Mouse (Mus musculus): Measurements from ENCODE around the gene BC049762. TPM values are rescaled to one million over a fixed set of nuclear protein-coding genes. Genes with fewer than 3 reads are reported as not detected.

The BC049762 gene
- polyA plus RNA-seq, 1 experiment = not detected

- no peak overlapping the region for H3K4me3 ChIP-seq
- TF ChIP-seq CEBPB (IDR thresholded peaks at IDR 0.05; ENCODE audit: insufficient read depth, poor library complexity, severe bottlenecking) (no peak), E2F4 (IDR thresholded peaks at IDR 0.05; ENCODE audit: insufficient read depth) (no peak), USF1 (IDR thresholded peaks at IDR 0.05; ENCODE audit: low read depth) (no peak), TCF12 (IDR thresholded peaks at IDR 0.05; ENCODE audit: insufficient read depth, poor library complexity, severe bottlenecking) (no peak), TCF3 (IDR thresholded peaks at IDR 0.05; ENCODE audit: insufficient read length, low read depth) (no peak), MYOG (IDR thresholded peaks at IDR 0.05; ENCODE audit: control insufficient read depth in 1 of 3, insufficient read depth in 1 of 3, insufficient read length in 2 of 3, low read depth in 2 of 3) (no peak), POLR2A (IDR thresholded peaks at IDR 0.05; ENCODE audit: insufficient read length, low read depth) (no peak), SRF (IDR thresholded peaks at IDR 0.05; ENCODE audit: control insufficient read depth, insufficient read length, low read depth) (no peak), REST (IDR thresholded peaks at IDR 0.05; ENCODE audit: insufficient read depth, insufficient read length) (no peak), MAX (IDR thresholded peaks at IDR 0.05; ENCODE audit: low read depth) (no peak), MYOD1 (IDR thresholded peaks at IDR 0.05; ENCODE audit: control insufficient read depth in 1 of 3, insufficient read length in 2 of 3, low read depth in 2 of 3) (no peak), POLR2AphosphoS2 (IDR thresholded peaks at IDR 0.05; ENCODE audit: insufficient read length, low read depth) (no peak)
- H3K4me2 ChIP-seq (ENCODE audit: low read depth) = peak overlapping the region; percentile 76
- peak overlapping the region; percentile 68 for H3ac ChIP-seq (ENCODE audit: control insufficient read depth, insufficient read length)
- no peaks in the 10 kb centered on the region for H3K79me2 ChIP-seq (ENCODE audit: control insufficient read depth, insufficient read depth)
- no peaks in the 10 kb centered on the region for H3K36me3 ChIP-seq (ENCODE audit: control insufficient read depth, insufficient read depth)
- H3K27me3 ChIP-seq (ENCODE audit: control insufficient read depth, insufficient read depth, insufficient read length) = peaks cover 25% of the 10 kb centered on the region
Observed at GRCm38 (mm10) chr11:51290066-51290955, 27.5 kb upstream of the BC049762 start.

- Histone ChIP-seq H3ac (ENCODE audit: control insufficient read depth, insufficient read length) (peak within 1 kb of the TSS; percentile 68), H3K4me3 (no peak within 1 kb of the TSS), H3K36me3 (ENCODE audit: control insufficient read depth, insufficient read depth) (no peaks in the 10 kb centered on the region), H3K79me2 (ENCODE audit: control insufficient read depth, insufficient read depth) (no peaks in the 10 kb centered on the region), H3K27me3 (ENCODE audit: control insufficient read depth, insufficient read depth, insufficient read length) (peaks cover 25% of the 10 kb centered on the region), H3K4me2 (ENCODE audit: low read depth) (peak within 1 kb of the TSS; percentile 76)
- TF ChIP-seq POLR2A (IDR thresholded peaks at IDR 0.05; ENCODE audit: insufficient read length, low read depth) (no peak), REST (IDR thresholded peaks at IDR 0.05; ENCODE audit: insufficient read depth, insufficient read length) (no peak), TCF3 (IDR thresholded peaks at IDR 0.05; ENCODE audit: insufficient read length, low read depth) (no peak), MYOG (IDR thresholded peaks at IDR 0.05; ENCODE audit: control insufficient read depth in 1 of 3, insufficient read depth in 1 of 3, insufficient read length in 2 of 3, low read depth in 2 of 3) (no peak), POLR2AphosphoS2 (IDR thresholded peaks at IDR 0.05; ENCODE audit: insufficient read length, low read depth) (no peak), USF1 (IDR thresholded peaks at IDR 0.05; ENCODE audit: low read depth) (no peak), SRF (IDR thresholded peaks at IDR 0.05; ENCODE audit: control insufficient read depth, insufficient read length, low read depth) (no peak), MAX (IDR thresholded peaks at IDR 0.05; ENCODE audit: low read depth) (no peak), CEBPB (IDR thresholded peaks at IDR 0.05; ENCODE audit: insufficient read depth, poor library complexity, severe bottlenecking) (no peak), E2F4 (IDR thresholded peaks at IDR 0.05; ENCODE audit: insufficient read depth) (no peak), MYOD1 (IDR thresholded peaks at IDR 0.05; ENCODE audit: control insufficient read depth in 1 of 3, insufficient read length in 2 of 3, low read depth in 2 of 3) (no peak), TCF12 (IDR thresholded peaks at IDR 0.05; ENCODE audit: insufficient read depth, poor library complexity, severe bottlenecking) (no peak)
Observed at GRCm38 (mm10) chr11:51289564-51290041, 26.8 kb upstream of the BC049762 start, which contains the start of gene Col23a1. Col23a1 (plus strand) TSS chr11:51289920.

GRCm38 (mm10) chr11:51274418-51274817 lies 11.6 kb upstream of the BC049762 start:
- no peaks in the 10 kb centered on the region for H3K27me3 ChIP-seq (ENCODE audit: control insufficient read depth, insufficient read depth, insufficient read length)
- H3K4me2 ChIP-seq (ENCODE audit: low read depth) = no peak overlapping the region
- TF ChIP-seq MYOG (IDR thresholded peaks at IDR 0.05; ENCODE audit: control insufficient read depth in 1 of 3, insufficient read depth in 1 of 3, insufficient read length in 2 of 3, low read depth in 2 of 3) (no peak), E2F4 (IDR thresholded peaks at IDR 0.05; ENCODE audit: insufficient read depth) (no peak), SRF (IDR thresholded peaks at IDR 0.05; ENCODE audit: control insufficient read depth, insufficient read length, low read depth) (no peak), REST (IDR thresholded peaks at IDR 0.05; ENCODE audit: insufficient read depth, insufficient read length) (no peak), MAX (IDR thresholded peaks at IDR 0.05; ENCODE audit: low read depth) (no peak), CEBPB (IDR thresholded peaks at IDR 0.05; ENCODE audit: insufficient read depth, poor library complexity, severe bottlenecking) (no peak), USF1 (IDR thresholded peaks at IDR 0.05; ENCODE audit: low read depth) (no peak), TCF3 (IDR thresholded peaks at IDR 0.05; ENCODE audit: insufficient read length, low read depth) (no peak), MYOD1 (IDR thresholded peaks at IDR 0.05; ENCODE audit: control insufficient read depth in 1 of 3, insufficient read length in 2 of 3, low read depth in 2 of 3) (no peak), POLR2A (IDR thresholded peaks at IDR 0.05; ENCODE audit: insufficient read length, low read depth) (no peak), POLR2AphosphoS2 (IDR thresholded peaks at IDR 0.05; ENCODE audit: insufficient read length, low read depth) (no peak), TCF12 (IDR thresholded peaks at IDR 0.05; ENCODE audit: insufficient read depth, poor library complexity, severe bottlenecking) (no peak)

GRCm38 (mm10) chr11:51265326-51265725 lies 2.5 kb upstream of the BC049762 start:
- TF ChIP-seq REST (IDR thresholded peaks at IDR 0.05; ENCODE audit: insufficient read depth, insufficient read length) (no peak), MYOG (IDR thresholded peaks at IDR 0.05; ENCODE audit: control insufficient read depth in 1 of 3, insufficient read depth in 1 of 3, insufficient read length in 2 of 3, low read depth in 2 of 3) (no peak), CEBPB (IDR thresholded peaks at IDR 0.05; ENCODE audit: insufficient read depth, poor library complexity, severe bottlenecking) (no peak), E2F4 (IDR thresholded peaks at IDR 0.05; ENCODE audit: insufficient read depth) (no peak), MAX (IDR thresholded peaks at IDR 0.05; ENCODE audit: low read depth) (no peak), TCF12 (IDR thresholded peaks at IDR 0.05; ENCODE audit: insufficient read depth, poor library complexity, severe bottlenecking) (no peak), SRF (IDR thresholded peaks at IDR 0.05; ENCODE audit: control insufficient read depth, insufficient read length, low read depth) (no peak), TCF3 (IDR thresholded peaks at IDR 0.05; ENCODE audit: insufficient read length, low read depth) (no peak), MYOD1 (IDR thresholded peaks at IDR 0.05; ENCODE audit: control insufficient read depth in 1 of 3, insufficient read length in 2 of 3, low read depth in 2 of 3) (no peak), POLR2AphosphoS2 (IDR thresholded peaks at IDR 0.05; ENCODE audit: insufficient read length, low read depth) (no peak), POLR2A (IDR thresholded peaks at IDR 0.05; ENCODE audit: insufficient read length, low read depth) (no peak), USF1 (IDR thresholded peaks at IDR 0.05; ENCODE audit: low read depth) (no peak)
- Histone ChIP-seq H3K4me3 (peak overlapping the region; percentile 90), H3K36me3 (ENCODE audit: control insufficient read depth, insufficient read depth) (peaks cover 21% of the 10 kb centered on the region), H3K79me2 (ENCODE audit: control insufficient read depth, insufficient read depth) (peaks cover 70% of the 10 kb centered on the region), H3K27me3 (ENCODE audit: control insufficient read depth, insufficient read depth, insufficient read length) (no peaks in the 10 kb centered on the region), H3K4me2 (ENCODE audit: low read depth) (peak overlapping the region; percentile 96), H3ac (ENCODE audit: control insufficient read depth, insufficient read length) (no peak overlapping the region)

More at GRCm38 (mm10) chr11:51274418-51274817, 11.6 kb upstream of the BC049762 start:
- peaks cover 71% of the 10 kb centered on the region for H3K36me3 ChIP-seq (ENCODE audit: control insufficient read depth, insufficient read depth)
- no peak overlapping the region for H3ac ChIP-seq (ENCODE audit: control insufficient read depth, insufficient read length)
- no peak overlapping the region for H3K4me3 ChIP-seq
- H3K79me2 ChIP-seq (ENCODE audit: control insufficient read depth, insufficient read depth) = peaks cover 30% of the 10 kb centered on the region

All from myocyte (in vitro differentiated cells).